Mouse (Mus musculus): ENCODE measurements around the gene Rcsd1. TPM values are rescaled to one million over a fixed set of nuclear protein-coding genes. Genes with fewer than 3 reads are reported as not detected.

Gene Rcsd1
- polyA plus RNA-seq, 1 experiment from 2014 or later, result 90.4 TPM

DNA sequence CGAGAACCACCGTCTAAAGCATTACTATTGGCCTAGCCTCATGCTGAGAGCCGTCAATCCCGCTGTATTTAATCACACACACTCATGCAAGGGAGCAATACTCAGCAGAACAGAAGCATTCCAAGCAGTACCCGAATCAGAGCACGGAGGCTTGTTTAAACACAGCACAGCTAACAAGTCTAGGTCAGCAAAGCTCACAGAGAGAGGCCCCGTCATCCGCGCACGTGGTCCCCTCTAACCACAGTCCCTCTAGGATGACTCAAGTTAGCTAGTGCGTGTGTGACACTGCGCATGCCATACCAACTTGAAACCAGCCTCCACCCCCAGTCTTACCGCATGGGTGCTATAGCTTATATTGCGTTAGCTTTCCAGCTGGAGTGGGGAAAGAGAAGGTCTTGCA is 106.3 kb downstream of the Rcsd1 start:
- Histone ChIP-seq H3K4me2 (no peak overlapping the region), H3K9ac (no peak overlapping the region), H3K27me3 (no peaks in the 10 kb centered on the region), H3K27ac (no peak overlapping the region), H3K36me3 (peaks cover 32% of the 10 kb centered on the region), H3K9me3 (replicated peaks) (no peaks in the 10 kb centered on the region), H3K4me3 (no peak overlapping the region), H3K4me1 (replicated peaks) (peaks cover 17% of the 10 kb centered on the region)
- WGBS, result 87% methylated on average over 14 of the region's 14 CpGs
- no peak for ATAC-seq (replicated peaks; ENCODE audit: insufficient number of reproducible peaks, insufficient read depth, low FRiP score, low read depth)

- H3K9ac ChIP-seq, result no peak overlapping the region
- ATAC-seq (replicated peaks; ENCODE audit: insufficient number of reproducible peaks, insufficient read depth, low FRiP score, low read depth), result no peak
- no peak overlapping the region for H3K27ac ChIP-seq
- no peaks in the 10 kb centered on the region for H3K9me3 ChIP-seq (replicated peaks)
- H3K27me3 ChIP-seq, result no peaks in the 10 kb centered on the region
- peaks cover 23% of the 10 kb centered on the region; the same call in 1 of the 2 replicates for H3K36me3 ChIP-seq
- 78% methylated on average over 10 of the region's 10 CpGs for WGBS
- no peak overlapping the region for H3K4me3 ChIP-seq
- H3K4me2 ChIP-seq, result no peak overlapping the region
- peaks cover 13% of the 10 kb centered on the region for H3K4me1 ChIP-seq (replicated peaks)
These were observed 107.7 kb downstream of the Rcsd1 start for GRCm38 (mm10) chr1:165601775-165602280.

Small RNA genes within 50 kb of the gene (microRNA-seq; reads per million reads assigned to microRNA genes)
- gene Gm44458, result not detected

Other genes with a start within 250 kb of the Rcsd1 start
- gene Dcaf6, start 249.3 kb downstream of the Rcsd1 start, polyA plus RNA-seq (2015; fragmentation: Nextera tagmentation; extraction: Ambion mirVana), result 19.3 and 20.1 TPM in 2 replicates
- gene Mpc2, start 249.1 kb downstream of the Rcsd1 start, polyA plus RNA-seq (2015; fragmentation: Nextera tagmentation; extraction: Ambion mirVana), result 234 and 371 TPM in 2 replicates
- gene Adcy10, start 224.6 kb downstream of the Rcsd1 start, polyA plus RNA-seq (2015; fragmentation: Nextera tagmentation; extraction: Ambion mirVana), result 0.09 TPM in 1 of 2 replicates, not detected in the other
- gene Mpzl1, start 75.2 kb downstream of the Rcsd1 start, polyA plus RNA-seq (2015; fragmentation: Nextera tagmentation; extraction: Ambion mirVana), result 89.9 and 105 TPM in 2 replicates
- 69.9 and 75.6 TPM in 2 replicates for gene Creg1, start 54.0 kb upstream of the Rcsd1 start, polyA plus RNA-seq (2015; fragmentation: Nextera tagmentation; extraction: Ambion mirVana)
- 0.89 and 5.5 TPM in 2 replicates for gene Cd247, start 78.9 kb upstream of the Rcsd1 start, polyA plus RNA-seq (2015; fragmentation: Nextera tagmentation; extraction: Ambion mirVana)

Measured in heart, embryonic 15.5 days (tissue).